Mouse (Mus musculus) kidney, adult 2 months (tissue): ENCODE measurements at regions not wholly inside any gene's neighbourhood (a gene's known extent, or its start where the extent isn't known, plus 50 kb on each side); places are given as distances from the start of the nearest gene placed in this dataset.

Experiments
- CTCF ChIP-seq: fragments of 200-500 bp; conservative IDR thresholded peaks from 2 replicates; pipeline ENCODE4 v1.5.1; 2011; ENCODE audit warnings: low read depth, mild to moderate bottlenecking, control low read depth, low read length, moderate library complexity, mixed read lengths; ENCODE audit not compliant: insufficient read depth, insufficient read length
- POLR2A ChIP-seq: fragments of 200-500 bp; IDR thresholded peaks from one replicate; pipeline ENCODE4 v1.6.1; 2011; ENCODE audit warnings: low read depth, low read length, control low read depth

DNA sequence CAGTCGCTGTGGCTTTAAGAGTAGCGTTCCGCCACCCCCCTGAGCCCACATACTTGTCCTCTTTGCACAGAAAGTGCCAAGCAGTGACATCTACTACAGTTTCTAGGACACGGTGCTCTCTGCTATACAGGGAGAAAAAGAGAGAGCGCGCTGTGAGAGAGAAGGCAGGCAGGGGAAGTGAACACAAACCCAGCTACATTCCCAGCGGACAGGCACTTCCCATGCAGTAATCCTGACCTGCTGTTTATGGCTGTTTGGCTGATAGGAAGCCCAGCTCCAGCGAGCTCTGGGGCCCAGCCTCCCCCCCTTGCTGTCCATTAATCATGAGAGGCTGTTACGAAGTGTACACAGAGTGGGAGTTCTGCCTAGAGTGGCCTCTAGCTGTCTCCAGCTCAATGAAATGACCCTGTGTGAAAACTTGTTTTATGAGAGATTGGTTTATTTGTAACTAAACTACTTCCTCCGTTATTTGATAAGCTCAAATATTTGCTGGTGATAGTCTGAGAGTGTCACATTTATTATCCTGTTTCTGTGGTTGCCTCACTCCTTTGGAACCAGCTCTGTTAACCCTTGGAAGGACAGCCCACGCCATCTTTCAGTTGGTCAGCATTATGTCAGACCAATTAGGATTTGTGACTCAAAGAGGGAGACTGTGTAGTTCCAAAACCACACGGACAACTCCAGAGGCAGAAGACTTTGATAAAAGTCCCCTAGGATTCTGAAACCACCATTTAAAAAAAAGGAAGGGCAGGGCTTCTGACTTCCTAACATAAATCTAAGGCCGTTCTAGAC is 164.2 kb downstream of the Spry2 start:
- TF ChIP-seq CTCF: peak; percentile 29; the same call in 1 of the 2 replicates
- TF ChIP-seq POLR2A: no peak
